Mouse (Mus musculus) CH12.LX (cell line): ENCODE measurements around the gene 1600014C23Rik. TPM values are rescaled to one million over a fixed set of nuclear protein-coding genes. Genes with fewer than 3 reads are reported as not detected.

Experiments used
- DNase-seq: peaks from one replicate; pipeline ENCODE4 v3.0.0-alpha.2; 2013; ENCODE audit errors: extremely low read depth
- H3K27ac ChIP-seq: 2 replicates; pipeline ENCODE4 v1.5.1; 2012; ENCODE audit warnings: low read depth, mild to moderate bottlenecking, control low read depth, moderate library complexity; ENCODE audit not compliant: insufficient read depth
- H3K27me3 ChIP-seq: replicated peaks from 2 replicates; pipeline ENCODE3; 2012; ENCODE audit warnings: inconsistent platforms
- H3K36me3 ChIP-seq, 2 experiments: replicated peaks in 1 of 2; 2 replicates each; pipeline versions ENCODE3 to v1.6.1; 2012; ENCODE audit warnings: inconsistent platforms in 1 of 2, low read length in 1 of 2, mild to moderate bottlenecking in 1 of 2, mixed read lengths in 1 of 2, moderate library complexity in 1 of 2; ENCODE audit not compliant: control insufficient read depth in 1 of 2, insufficient read depth in 1 of 2
- H3K4me1 ChIP-seq, 2 experiments: 2 replicates each; pipeline ENCODE4 v1.6.1; 2012; ENCODE audit warnings: inconsistent platforms in 1 of 2, moderate library complexity in 1 of 2; ENCODE audit not compliant: insufficient read depth in 2 of 2, control insufficient read depth in 1 of 2
- H3K4me2 ChIP-seq: 2 replicates; pipeline ENCODE4 v1.6.1; 2012; ENCODE audit warnings: low read depth, mild to moderate bottlenecking, control low read depth; ENCODE audit not compliant: poor library complexity, insufficient read depth, severe bottlenecking
- H3K4me3 ChIP-seq, 3 experiments: fragments of 150-350 bp in 1 of 3; sonication (generic) in 1 of 3; replicated peaks in 1 of 3; 2 replicates each; pipeline versions ENCODE3 to v1.5.1; 2011 to 2012; ENCODE audit warnings: low read depth in 2 of 3, low read length in 2 of 3, mild to moderate bottlenecking in 2 of 3, moderate library complexity in 2 of 3, control low read depth in 1 of 3, improper control_type of control experiment in 1 of 3, inconsistent platforms in 1 of 3, mixed read lengths in 1 of 3; ENCODE audit not compliant: poor library complexity in 1 of 3
- H3K79me2 ChIP-seq: replicated peaks from 2 replicates; pipeline ENCODE4 v1.6.1; 2012; ENCODE audit warnings: mild to moderate bottlenecking, moderate library complexity; ENCODE audit not compliant: control insufficient read depth, poor library complexity, insufficient read depth, severe bottlenecking; ENCODE audit errors: extremely low read depth
- H3K9ac ChIP-seq: 2 replicates; pipeline ENCODE4 v1.6.1; 2012; ENCODE audit warnings: low read depth, mild to moderate bottlenecking, control low read depth, moderate library complexity; ENCODE audit not compliant: insufficient read depth
- H3K9me3 ChIP-seq: replicated peaks from 2 replicates; pipeline ENCODE3; 2012; ENCODE audit warnings: low read length, inconsistent platforms, mixed read lengths
- BHLHE40 ChIP-seq: IDR thresholded peaks from 2 replicates; pipeline ENCODE4 v1.6.1; 2011; ENCODE audit warnings: mild to moderate bottlenecking, low read depth, low read length, improper control_type of control experiment
- CHD1 ChIP-seq: IDR thresholded peaks from 2 replicates; pipeline ENCODE4 v1.6.1; 2012; ENCODE audit warnings: low read depth, low read length, improper control_type of control experiment, inconsistent platforms
- CHD2 ChIP-seq: IDR thresholded peaks from 2 replicates; pipeline ENCODE4 v1.6.1; 2011; ENCODE audit warnings: low read length, improper control_type of control experiment
- E2F4 ChIP-seq: IDR thresholded peaks from 2 replicates; pipeline ENCODE4 v1.6.1; 2011; ENCODE audit warnings: low read depth, low read length, improper control_type of control experiment; ENCODE audit not compliant: insufficient replicate concordance
- ELF1 ChIP-seq: IDR thresholded peaks from 2 replicates; pipeline ENCODE4 v1.6.1; 2014; ENCODE audit warnings: low read depth, mild to moderate bottlenecking, inconsistent platforms, low read length, improper control_type of control experiment
- ETS1 ChIP-seq: conservative IDR thresholded peaks from 2 replicates; pipeline ENCODE4 v1.6.1; 2012; ENCODE audit warnings: low read depth, mild to moderate bottlenecking, inconsistent platforms, low read length, improper control_type of control experiment, moderate library complexity
- GABPA ChIP-seq: IDR thresholded peaks from 2 replicates; pipeline ENCODE4 v1.6.1; 2012; ENCODE audit warnings: low read depth, low read length, improper control_type of control experiment, inconsistent platforms; ENCODE audit not compliant: insufficient replicate concordance
- IRF4 ChIP-seq: IDR thresholded peaks from 2 replicates; pipeline ENCODE4 v1.6.1; 2014; ENCODE audit warnings: low read depth, mild to moderate bottlenecking, inconsistent platforms, low read length, improper control_type of control experiment
- JUN ChIP-seq: IDR thresholded peaks from 2 replicates; pipeline ENCODE4 v1.6.1; 2011; ENCODE audit warnings: low read depth, mild to moderate bottlenecking, low read length, improper control_type of control experiment, moderate library complexity; ENCODE audit not compliant: insufficient read depth
- KAT2A ChIP-seq: IDR thresholded peaks from 2 replicates; pipeline ENCODE4 v1.6.1; 2012; ENCODE audit warnings: low read length, improper control_type of control experiment, inconsistent platforms; ENCODE audit not compliant: insufficient replicate concordance
- MAFK ChIP-seq: IDR thresholded peaks from 2 replicates; pipeline ENCODE4 v1.6.1; 2011; ENCODE audit warnings: low read length, improper control_type of control experiment; ENCODE audit not compliant: insufficient replicate concordance
- MEF2A ChIP-seq: IDR thresholded peaks from 2 replicates; pipeline ENCODE4 v1.6.1; 2014; ENCODE audit warnings: low read depth, mild to moderate bottlenecking, inconsistent platforms, low read length, improper control_type of control experiment, borderline replicate concordance
- MYC ChIP-seq: IDR thresholded peaks from 2 replicates; pipeline ENCODE4 v1.6.1; 2011; ENCODE audit warnings: low read depth, mild to moderate bottlenecking, improper control_type of control experiment, low read length
- PAX5 ChIP-seq: IDR thresholded peaks from 2 replicates; pipeline ENCODE4 v1.6.1; 2012; ENCODE audit warnings: low read length, inconsistent platforms, mixed read lengths
- POLR2A ChIP-seq: IDR thresholded peaks from 2 replicates; pipeline ENCODE4 v1.6.1; 2011; ENCODE audit warnings: low read depth, mild to moderate bottlenecking, improper control_type of control experiment, low read length
- POLR2AphosphoS2 ChIP-seq: IDR thresholded peaks from 2 replicates; pipeline ENCODE4 v1.6.1; 2011; ENCODE audit warnings: low read depth, low read length, improper control_type of control experiment
- RAD21 ChIP-seq: IDR thresholded peaks from 2 replicates; pipeline ENCODE4 v1.6.1; 2011; ENCODE audit warnings: low read depth, mild to moderate bottlenecking, low read length, improper control_type of control experiment, moderate library complexity
- RCOR1 ChIP-seq: conservative IDR thresholded peaks from 2 replicates; pipeline ENCODE4 v1.6.1; 2012; ENCODE audit warnings: low read depth, mild to moderate bottlenecking, inconsistent platforms, low read length, improper control_type of control experiment
- SMC3 ChIP-seq: IDR thresholded peaks from 2 replicates; pipeline ENCODE4 v1.6.1; 2011; ENCODE audit warnings: low read depth, low read length, improper control_type of control experiment
- TBP ChIP-seq: conservative IDR thresholded peaks from 2 replicates; pipeline ENCODE4 v1.6.1; 2011; ENCODE audit warnings: low read depth, low read length, improper control_type of control experiment
- USF1 ChIP-seq: IDR thresholded peaks from 2 replicates; pipeline ENCODE4 v1.6.1; 2014; ENCODE audit warnings: low read depth, mild to moderate bottlenecking, inconsistent platforms, low read length, improper control_type of control experiment
- USF2 ChIP-seq: conservative IDR thresholded peaks from 2 replicates; pipeline ENCODE4 v1.6.1; 2011; ENCODE audit warnings: low read depth, low read length, improper control_type of control experiment
- ZC3H11A ChIP-seq: IDR thresholded peaks from 2 replicates; pipeline ENCODE4 v1.6.1; 2012; ENCODE audit warnings: low read depth, mild to moderate bottlenecking, inconsistent platforms, low read length, improper control_type of control experiment
- ZKSCAN1 ChIP-seq: IDR thresholded peaks from 2 replicates; pipeline ENCODE4 v1.6.1; 2012; ENCODE audit warnings: low read depth, inconsistent platforms, low read length, improper control_type of control experiment, borderline replicate concordance
- ZMIZ1 ChIP-seq: IDR thresholded peaks from 2 replicates; pipeline ENCODE4 v1.6.1; 2012; ENCODE audit warnings: low read depth, mild to moderate bottlenecking, inconsistent platforms, low read length, improper control_type of control experiment
- ZNF384 ChIP-seq: IDR thresholded peaks from 2 replicates; pipeline ENCODE4 v1.6.1; 2012; ENCODE audit warnings: low read depth, low read length, improper control_type of control experiment, inconsistent platforms
- dilution Hi-C: fragments of 300-500 bp; cut with MboI; formaldehyde crosslinking; loops from 2 replicates; pipeline ENCODE4 v1.14.3; 2020; ENCODE audit warnings: low sequenced_read_pairs; ENCODE audit not compliant: extremely low pct_unique_long_range_greater_than_20kb, extremely low pct_ligation_motif_present
- in situ Hi-C: fragments of 300-500 bp; cut with MboI; formaldehyde crosslinking; loops from 3 replicates; pipeline ENCODE4 v1.14.3; 2019; ENCODE audit warnings: low sequenced_read_pairs, low pct_ligation_motif_present, low pct_unique_long_range_greater_than_20kb, mixed read lengths
- polyA plus RNA-seq: library from polyadenylated mRNA; unstranded; fragments of >175 nt; gene quantifications from 2 replicates; pipeline ENCODE4 v1.2.1, GENCODE M21; 2012; ENCODE audit warnings: low read depth; ENCODE audit not compliant: insufficient read length
- total RNA-seq, 2 experiments: library from RNA; depleted of rRNA; stranded (reverse); fragments of 300-350 nt in 1 of 2; fragments of >200 nt in 1 of 2; gene quantifications; 2 replicates each; pipeline ENCODE4 v1.2.3; 2012 to 2014

Gene 1600014C23Rik
- total and polyA plus RNA-seq, 3 experiments, result 0.38 TPM; not detected in 2

- TF ChIP-seq ETS1, result no peak
- no peak for TF ChIP-seq GABPA
- no peak for TF ChIP-seq ZMIZ1
- no peak for TF ChIP-seq BHLHE40
- 0 out of 2 replicates have a peak, but pooled peaks have one; percentile 9 for TF ChIP-seq JUN
- peak; percentile 10; the same call in 1 of the 2 replicates for TF ChIP-seq MEF2A
- no peak for TF ChIP-seq USF2
- 0 out of 2 replicates have a peak, but pooled peaks have one; percentile 25 for TF ChIP-seq ELF1
- TF ChIP-seq IRF4, result peak; percentile 32; the same call in 1 of the 2 replicates
- TF ChIP-seq CHD2, result no peak
- TF ChIP-seq ZKSCAN1, result no peak
- no peak for TF ChIP-seq POLR2A
- 0 out of 2 replicates have a peak, but pooled peaks have one; percentile 21 for TF ChIP-seq TBP
- TF ChIP-seq, all 38 proteins: peak for 10
Measured at GRCm38 (mm10) chr17:45766735-45767535, 33.3 kb upstream of the 1600014C23Rik start (continued).

- dilution Hi-C loops, result no loop called here
- in situ Hi-C loops, result no loop called here
- Histone ChIP-seq H3K79me2 (no peaks in the 10 kb centered on the region), H3K4me1 (peaks cover 0 to 5% of the 10 kb centered on the region in 2 experiments; a peak in 2 of 4 replicates), H3K9me3 (peaks cover 4% of the 10 kb centered on the region), H3K4me2 (no peak overlapping the region), H3K27me3 (peaks cover 86% of the 10 kb centered on the region), H3K27ac (no peak overlapping the region), H3K36me3 (no peaks in the 10 kb centered on the region), H3K9ac (no peak overlapping the region), H3K4me3 (no peak overlapping the region)
- no peak for DNase-seq
- TF ChIP-seq MAFK, result no peak
- TF ChIP-seq ZC3H11A, result no peak
- no peak for TF ChIP-seq RCOR1
- no peak for TF ChIP-seq MEF2A
- TF ChIP-seq IRF4, result no peak
- no peak for TF ChIP-seq ETS1
- TF ChIP-seq USF2, result no peak
Measured at GRCm38 (mm10) chr17:45765914-45766313, 32.3 kb upstream of the 1600014C23Rik start.

- no peak for DNase-seq
- Histone ChIP-seq H3K4me1 (peaks cover 0 to 9% of the 10 kb centered on the region in 2 experiments; a peak in 2 of 4 replicates), H3K27ac (no peak overlapping the region), H3K4me3 (no peak overlapping the region), H3K9ac (no peak overlapping the region), H3K36me3 (no peaks in the 10 kb centered on the region), H3K27me3 (peaks cover 84% of the 10 kb centered on the region), H3K9me3 (peaks cover 4% of the 10 kb centered on the region), H3K4me2 (no peak overlapping the region), H3K79me2 (no peaks in the 10 kb centered on the region)
- dilution Hi-C loops, result no loop called here
- no peak for TF ChIP-seq ELF1
- no peak for TF ChIP-seq BHLHE40
- no peak for TF ChIP-seq CHD1
- TF ChIP-seq KAT2A, result no peak
- no peak for TF ChIP-seq SMC3
- TF ChIP-seq POLR2AphosphoS2, result no peak
- TF ChIP-seq E2F4, result no peak
- TF ChIP-seq MYC, result no peak
- TF ChIP-seq USF1, result no peak
- TF ChIP-seq PAX5, result no peak
- TF ChIP-seq ZKSCAN1, result no peak
- no peak for TF ChIP-seq RCOR1
- TF ChIP-seq MEF2A, result no peak
- TF ChIP-seq RAD21, result no peak
- no peak for TF ChIP-seq ZNF384
- TF ChIP-seq ZMIZ1, result no peak
- no peak for TF ChIP-seq IRF4
- in situ Hi-C loops, result no loop called here
Measured at GRCm38 (mm10) chr17:45763188-45763587, 29.5 kb upstream of the 1600014C23Rik start.
